Mouse (Mus musculus): ENCODE data around the gene Tesk1. TPM values are rescaled to one million over a fixed set of nuclear protein-coding genes. Genes with fewer than 3 reads are reported as not detected.

The Tesk1 gene
- total RNA-seq, 2 experiments from 2014 or later: 41.7 to 47.2 TPM

DNA sequence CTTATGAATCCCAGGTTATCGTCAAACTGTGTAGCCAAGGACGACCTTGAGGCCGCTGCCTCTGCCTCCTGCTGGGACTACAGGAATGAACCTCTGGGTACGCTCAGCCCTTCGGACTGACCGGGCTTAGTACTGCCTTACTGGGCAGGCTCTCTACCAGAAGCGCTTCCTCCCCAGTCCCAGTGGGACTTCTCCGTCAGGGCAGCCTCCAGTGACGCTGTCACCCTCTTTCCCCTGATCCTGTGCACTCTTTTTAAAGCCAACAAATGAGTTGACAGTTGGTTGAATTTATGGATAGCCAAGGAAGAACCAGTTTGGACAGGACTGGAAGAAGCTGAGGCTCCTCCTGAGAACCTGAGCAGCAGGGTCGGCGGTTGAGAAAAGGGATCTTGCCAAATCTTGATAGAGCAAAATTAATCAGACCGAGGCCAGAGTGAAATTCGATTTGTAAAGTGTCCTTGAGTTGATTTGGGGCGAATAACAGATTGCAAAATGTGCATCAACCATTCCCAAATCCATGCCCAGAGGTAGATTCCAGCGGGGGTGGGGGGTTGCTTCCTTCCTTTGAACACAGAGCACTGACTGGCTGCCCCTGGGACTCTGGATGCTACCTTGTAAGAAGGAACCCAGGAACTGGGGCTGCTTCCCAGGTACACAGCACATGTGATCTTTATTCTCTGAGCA is 22.6 kb upstream of the Tesk1 start:
- DNase-seq: no peak

DNA sequence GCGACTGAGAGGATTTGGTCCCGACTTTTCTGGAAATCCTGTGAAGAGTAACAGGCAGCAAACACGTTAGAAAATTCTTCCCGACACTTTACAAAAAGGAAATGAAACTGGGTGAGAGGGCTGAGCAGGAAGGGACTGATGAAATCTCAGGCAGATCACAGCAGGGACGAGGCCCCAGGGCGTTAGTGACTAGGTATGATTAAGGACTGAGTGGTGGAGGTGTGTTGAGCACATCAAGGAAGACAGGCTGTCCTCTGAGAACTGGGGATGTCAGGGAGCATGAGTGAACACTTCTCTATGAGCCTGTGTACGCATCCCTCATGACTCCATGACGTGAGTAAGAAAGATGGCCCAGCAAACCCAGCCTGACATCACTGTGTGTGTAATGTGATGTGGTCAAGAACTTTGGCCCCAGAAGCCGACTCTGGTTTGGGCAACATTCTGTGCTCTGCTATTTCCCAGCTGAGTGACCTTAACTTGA is 21.9 kb upstream of the Tesk1 start:
- no peak for DNase-seq

DNA sequence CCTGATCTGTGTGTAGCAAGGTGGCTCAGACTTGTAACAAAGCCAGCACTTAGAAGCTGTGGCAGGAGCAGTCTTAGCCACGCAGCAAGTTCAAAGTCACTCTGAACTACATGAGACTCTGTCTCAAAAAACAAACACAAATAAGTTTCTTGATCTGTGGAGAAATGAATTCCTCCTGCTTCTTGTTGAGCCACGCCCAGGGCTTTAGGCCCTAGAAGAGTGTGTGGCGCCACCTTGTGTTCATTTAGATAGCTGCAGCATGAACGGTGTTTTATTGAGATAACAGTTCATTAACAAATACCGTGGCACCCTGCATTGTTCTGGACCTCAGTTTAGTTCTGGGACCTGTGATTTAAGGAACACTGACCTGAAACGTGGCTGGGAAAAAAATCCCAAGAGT is 21.4 kb upstream of the Tesk1 start:
- no peak for DNase-seq

DNA sequence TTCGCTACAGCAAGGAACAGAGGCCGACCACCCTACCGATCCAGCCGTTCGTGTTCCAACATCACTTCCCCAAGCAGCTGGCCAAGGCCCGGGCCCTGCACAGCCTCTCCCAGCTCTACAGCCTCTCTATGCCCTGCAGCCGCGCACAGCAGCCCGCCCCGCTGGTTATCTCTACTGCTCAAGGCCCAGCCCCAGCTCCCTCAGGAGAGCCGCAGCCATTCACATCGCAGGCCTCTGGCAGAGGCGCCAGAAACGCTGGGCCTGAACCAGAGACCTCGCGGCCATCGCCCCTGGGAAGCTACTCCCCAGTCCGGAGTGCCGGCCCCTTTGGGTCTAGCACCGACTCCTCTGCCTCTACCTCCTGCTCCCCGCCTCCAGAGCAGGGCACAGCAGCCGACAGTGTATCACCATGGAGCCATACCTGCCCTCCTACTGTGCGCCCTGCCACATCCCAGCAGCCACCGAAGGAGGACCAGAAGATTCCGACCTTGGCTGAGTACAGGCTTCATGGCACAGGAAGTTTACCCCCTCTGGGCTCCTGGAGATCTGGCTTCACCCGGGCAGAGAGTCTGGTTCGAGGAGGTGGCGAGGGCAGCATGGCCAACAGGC is 20.0 kb upstream of the Tesk1 start:
- peak; percentile 13 for DNase-seq

DNA sequence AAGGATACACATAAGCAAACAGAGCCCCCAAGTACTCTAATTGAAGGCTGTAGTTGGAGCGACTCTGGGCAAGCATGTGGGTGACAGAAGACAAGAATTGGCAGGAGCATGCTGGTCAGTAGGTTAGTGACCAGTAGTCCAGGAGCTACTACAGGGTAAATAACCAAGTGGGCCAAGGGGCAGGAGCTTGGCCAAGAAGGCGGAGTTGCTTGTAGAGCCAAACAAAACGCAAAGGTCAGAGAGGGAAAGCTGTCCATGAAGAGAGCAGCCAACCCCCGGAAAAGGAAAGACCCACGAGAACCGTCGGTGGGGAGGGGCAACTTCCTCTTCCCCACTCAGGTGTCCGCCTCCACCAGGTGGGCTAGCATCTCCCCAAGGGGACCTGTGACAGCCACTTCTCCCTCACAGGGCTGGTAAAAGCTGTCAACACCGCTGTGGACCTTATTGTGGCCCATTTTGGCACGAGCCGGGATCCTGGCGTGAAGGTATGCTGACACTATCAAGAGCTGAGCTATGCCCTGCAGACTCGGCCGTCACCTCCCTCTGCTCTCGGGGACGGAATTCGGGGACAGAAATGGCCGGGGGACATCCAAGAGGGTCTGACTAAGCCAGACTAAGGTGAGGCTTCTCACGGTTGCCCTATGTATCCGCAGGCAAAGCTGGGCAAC is 18.3 kb upstream of the Tesk1 start:
- peak; percentile 33 for DNase-seq

DNA sequence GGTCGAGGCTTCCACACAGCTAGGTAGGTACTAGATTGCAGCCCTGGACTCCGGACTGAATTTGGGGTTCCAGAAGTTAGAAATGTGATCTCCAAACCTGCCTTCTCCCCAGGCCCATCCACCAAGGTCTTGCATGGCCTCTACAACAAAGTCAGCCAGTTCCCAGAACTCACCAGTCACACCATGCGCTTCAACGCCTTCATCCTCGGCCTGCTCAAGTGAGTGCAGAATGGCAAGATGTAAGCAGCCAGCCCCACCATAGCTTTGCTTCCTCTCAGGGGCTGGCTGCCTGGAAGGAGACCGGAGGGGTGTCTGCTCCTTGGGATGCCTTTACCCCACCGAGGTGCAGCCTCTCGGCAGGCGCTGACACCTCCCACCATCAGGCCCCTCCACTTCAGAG is 17.7 kb upstream of the Tesk1 start:
- no peak for DNase-seq

DNA sequence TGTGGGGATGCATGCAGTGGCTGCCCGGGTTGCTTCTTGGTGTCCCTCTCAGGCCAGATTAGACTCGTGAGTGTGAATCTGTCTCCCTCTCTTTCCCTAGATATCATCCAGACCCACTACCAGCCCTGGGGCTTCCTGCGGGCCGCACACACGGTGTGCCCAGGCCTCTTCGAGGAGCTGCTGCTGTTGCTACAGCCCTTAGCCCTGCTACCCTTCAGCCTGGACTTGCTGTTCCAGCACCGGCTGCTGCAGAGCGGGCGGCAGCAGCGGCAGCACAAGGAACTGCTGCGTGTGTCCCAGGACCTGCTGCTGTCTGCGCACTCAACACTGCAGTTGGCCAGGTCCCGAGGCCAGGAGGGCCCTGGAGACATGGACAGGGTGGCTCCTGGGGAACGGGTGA is 16.5 kb upstream of the Tesk1 start:
- DNase-seq: no peak

DNA sequence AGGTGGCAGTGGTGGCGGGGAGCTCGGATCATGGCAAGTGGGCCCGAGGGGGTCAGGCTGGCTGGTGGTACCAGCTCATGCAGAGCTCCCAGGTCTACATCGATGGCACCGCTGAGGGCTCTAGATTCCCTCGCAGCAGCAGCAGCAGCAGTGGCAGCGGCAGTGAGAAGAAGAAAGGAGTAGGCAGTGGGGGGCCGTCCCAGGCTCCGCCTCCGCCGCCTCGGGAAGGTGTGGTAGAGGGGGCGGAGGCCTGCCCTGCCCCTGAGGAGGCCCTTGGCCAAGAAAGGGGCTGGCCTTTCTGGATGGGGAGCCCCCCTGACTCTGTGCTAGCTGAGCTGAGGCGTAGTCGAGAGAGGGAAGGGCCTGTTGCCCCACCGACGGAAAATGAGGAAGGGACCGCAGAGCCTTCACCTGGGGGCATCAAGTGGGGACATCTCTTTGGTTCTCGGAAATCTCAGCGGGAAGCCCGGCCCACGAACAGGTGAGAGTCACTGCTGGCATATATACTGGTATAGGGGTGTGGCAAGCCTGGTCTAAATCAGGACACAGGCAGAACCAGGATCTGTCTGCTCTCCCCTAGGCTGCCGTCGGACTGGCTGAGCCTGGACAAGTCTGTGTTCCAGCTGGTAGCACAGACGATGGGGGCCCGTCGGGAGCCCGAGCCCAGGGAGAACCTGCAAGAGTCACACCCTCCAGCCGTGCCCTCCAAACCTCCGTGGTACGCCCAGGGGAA is 15.9 kb upstream of the Tesk1 start:
- peak; percentile 14 for DNase-seq

DNA sequence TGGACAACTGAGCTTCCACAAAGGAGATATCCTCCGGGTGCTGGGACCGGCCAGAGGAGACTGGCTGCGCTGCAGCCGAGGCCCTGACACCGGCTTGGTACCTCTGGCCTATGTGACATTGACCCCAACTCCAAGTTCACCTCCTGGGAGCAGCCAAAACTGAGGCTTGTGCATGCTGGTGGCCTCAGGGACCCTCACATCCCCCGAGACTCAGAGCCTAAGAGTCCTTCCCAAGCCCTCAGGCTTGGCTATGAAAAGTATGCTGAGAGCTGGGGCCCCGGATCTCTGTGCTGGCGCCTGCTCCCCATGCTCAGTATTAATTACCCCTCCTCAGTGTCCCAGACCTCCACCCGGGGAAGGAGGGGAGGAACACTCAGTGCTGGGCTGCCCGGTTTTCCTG is 15.3 kb upstream of the Tesk1 start:
- no peak for DNase-seq

DNA sequence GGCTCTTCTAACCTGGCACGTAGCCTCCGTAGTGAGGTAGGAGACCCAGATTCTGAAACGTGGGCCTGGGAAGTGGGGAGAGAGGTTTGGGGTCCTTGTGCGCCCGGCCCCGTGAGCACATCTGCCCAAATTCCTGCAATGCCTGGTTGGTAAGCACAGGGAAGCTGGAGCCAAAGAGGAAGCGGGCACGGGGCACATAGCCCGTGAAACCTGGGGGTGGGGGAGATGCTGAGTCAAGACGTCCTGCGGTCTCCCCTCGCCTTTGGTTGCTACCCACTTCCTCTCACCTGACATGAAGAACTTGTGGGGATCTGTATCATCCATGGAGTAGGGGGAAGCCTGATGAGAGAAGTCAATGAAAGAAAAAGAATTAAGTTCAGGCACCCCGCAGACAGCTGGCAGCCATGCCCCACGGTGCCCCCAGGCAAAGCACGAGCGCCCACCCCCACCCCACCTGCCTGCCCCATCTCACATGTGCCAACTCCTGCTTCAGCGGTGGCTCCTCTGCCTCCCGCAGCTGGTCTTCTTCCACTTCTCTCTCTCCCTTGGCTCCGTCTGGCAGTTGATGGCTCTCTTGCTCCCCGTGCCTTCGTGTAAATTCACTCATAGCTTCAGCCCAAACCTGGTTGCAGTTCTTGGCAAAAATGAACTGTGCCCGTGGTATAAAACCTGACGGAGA is 14.1 kb upstream of the Tesk1 start:
- DNase-seq: peak; percentile 19

DNA sequence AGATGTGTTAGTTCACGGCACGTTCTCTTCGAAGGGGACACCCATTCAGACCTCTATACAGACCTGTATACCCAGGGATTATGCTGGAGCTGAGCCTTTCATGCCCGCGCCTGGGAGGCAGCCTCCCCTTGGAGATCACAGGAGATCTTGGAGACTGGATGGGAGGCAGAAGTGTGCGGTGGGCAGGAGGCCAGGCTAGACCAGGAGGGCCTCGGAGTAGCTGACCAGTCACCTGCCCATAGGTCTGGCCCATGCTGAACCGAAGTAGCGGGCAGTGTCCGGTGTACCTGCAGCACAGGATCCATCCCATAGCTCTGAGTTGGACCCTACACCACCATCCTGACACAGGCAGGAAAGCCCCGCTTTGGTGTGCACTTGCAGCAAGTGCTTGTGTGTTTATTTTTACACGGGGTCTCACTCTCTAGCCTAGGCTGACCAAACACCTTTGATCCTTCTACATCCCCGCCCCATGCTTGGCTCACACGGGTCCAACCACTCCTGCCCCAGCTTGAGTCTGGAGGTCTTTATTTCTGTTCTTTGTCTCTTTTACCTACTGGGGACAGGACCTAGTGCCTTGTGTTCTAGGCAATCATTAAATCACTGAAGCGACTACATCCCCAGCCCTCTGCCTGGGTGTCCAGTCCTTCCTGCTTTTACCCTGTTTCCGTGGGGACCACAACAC is 13.4 kb upstream of the Tesk1 start:
- no peak for DNase-seq

DNA sequence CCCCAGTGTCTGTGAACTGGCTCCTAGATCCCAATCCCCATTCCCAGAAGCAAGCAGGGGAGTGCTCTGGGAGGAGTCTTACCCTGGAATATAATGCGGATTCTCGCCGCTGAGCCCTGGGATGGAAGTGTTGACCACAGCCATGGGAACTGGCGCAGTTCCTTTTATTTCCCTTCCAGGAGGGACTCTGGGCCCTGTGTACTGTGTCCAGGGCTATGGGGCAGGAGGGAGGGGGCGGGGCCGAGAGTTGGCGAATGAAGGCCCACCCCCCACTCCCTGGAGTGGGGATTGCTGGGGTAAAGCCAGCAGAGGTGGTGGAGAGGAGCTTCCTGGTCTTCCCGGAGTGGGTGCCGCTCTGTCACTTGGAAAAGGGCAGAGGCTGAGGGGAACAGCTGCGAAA is 12.8 kb upstream of the Tesk1 start, which contains the start of gene Fam166b:
Gene Fam166b (minus strand): TSS at position 189 of the 400 bp plus-strand sequence.
- DNase-seq: no peak

DNA sequence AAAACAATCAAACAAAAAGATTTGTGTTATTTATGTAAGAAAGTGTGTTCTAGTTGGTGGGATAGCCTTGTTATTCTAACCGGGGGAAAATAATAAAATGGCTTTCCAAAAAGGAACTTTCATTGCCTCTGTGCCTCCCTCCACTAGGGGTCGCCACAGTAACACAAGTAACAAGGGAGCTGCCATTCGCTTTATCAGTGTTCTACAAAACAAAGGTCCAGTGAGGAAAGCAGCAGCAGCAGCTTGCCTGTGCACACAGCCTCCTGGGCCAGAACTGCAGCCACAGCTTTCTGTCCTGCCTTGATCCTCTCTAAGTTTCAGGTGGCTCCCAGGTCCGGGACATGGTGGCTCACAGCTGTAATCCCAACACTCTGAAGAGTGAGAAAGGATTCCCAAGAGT is 10.0 kb upstream of the Tesk1 start:
- DNase-seq: no peak

DNA sequence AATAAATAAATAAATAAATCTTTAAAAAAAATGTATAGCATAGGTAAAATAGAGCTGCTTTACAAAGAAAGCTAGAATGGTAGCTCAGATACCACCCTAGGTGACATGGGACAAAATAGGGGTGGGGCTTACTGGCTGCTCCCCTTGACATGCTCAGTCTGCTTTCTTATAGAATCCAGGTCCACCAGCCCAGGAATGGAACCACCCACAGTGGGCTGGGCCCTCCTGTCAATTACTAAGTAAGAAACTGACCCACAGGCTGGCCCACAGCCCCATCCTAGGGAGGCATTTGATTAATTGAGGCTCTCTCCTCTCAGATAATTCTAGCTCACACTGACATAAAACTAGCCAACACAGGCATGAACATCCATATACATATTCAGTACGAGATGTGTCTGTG is 8.9 kb upstream of the Tesk1 start:
- no peak for DNase-seq

DNA sequence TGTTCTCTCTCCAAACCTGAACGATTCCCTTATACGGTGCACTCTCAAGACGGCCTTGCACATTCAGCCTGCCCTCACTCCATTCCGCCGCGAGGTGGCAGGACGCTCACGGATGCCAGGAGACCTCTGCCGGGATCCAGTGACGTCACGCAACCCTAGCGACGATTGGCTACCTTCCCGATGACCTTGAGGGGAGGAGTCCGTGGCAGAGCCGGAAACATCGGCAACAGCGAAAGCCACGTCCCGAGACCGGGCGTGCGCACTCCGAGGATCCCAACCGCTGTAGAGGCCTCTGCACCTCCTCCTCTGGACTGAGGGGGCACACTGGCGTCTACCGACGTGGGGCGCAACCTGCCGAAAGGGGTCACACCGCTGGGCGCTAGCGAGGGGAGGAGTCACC is 305 bp downstream of the Tesk1 start:
- DNase-seq: peak; percentile 97

DNA sequence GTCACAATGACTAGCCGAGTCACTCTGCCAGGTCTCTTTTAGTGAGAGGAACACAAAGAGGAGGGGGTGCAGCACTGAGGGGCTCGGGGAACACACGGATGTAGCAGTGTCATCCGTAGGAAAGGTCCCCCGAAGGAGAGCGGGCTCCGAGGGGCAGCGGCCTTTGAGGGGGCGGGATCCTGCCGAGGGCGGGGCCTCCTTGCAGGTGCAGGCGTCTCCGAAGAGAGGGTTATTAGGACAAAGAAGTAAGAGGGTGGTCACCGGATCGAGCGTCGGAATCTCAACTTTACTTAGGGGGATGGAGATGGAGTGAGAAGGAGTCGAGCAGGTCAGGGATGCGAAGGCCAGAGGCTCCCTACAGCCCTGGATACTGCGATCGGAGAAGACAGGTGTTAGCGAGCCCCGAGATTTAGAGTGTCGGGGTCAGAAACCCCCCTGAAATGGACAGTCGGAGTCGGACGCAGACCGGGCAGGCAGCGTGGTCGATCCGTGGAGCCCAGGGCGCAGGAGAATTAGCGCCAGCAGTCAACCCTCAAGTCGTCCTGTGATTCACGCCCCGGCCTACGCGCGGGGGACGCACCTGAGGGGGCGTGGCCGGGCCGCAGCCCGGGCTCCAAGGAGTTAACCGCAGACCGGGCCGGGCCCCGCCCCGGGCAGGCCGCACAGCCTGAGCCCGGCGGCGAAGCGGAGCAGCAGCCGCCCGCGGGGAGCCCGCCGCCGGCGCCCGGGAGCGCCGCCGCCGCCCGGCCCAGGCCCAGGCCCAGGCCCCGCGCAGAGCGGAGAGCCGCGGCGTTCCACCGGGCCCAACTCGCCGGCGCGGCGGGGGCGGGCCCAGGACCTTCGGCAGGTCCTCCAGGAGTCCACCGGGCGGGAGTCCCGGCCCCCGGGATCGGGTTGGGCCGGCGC is 970 bp downstream of the Tesk1 start:
- DNase-seq: peak; percentile 71

DNA sequence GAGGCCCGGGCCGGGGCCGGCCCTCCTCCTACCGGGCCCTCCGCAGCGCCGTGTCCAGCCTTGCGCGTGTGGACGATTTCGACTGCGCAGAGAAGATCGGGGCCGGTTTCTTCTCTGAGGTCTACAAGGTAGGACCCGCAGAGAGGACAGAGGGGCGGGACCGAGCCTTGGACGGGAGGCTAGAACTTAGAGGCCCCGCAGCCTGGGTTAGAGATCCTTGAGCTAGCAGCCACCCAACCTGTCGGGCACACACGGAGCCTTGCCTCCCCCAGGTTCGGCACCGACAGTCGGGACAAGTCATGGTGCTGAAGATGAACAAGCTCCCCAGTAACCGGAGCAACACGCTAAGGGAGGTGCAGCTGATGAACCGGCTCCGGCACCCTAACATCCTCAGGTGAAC is 1.8 kb downstream of the Tesk1 start:
- DNase-seq: no peak

DNA sequence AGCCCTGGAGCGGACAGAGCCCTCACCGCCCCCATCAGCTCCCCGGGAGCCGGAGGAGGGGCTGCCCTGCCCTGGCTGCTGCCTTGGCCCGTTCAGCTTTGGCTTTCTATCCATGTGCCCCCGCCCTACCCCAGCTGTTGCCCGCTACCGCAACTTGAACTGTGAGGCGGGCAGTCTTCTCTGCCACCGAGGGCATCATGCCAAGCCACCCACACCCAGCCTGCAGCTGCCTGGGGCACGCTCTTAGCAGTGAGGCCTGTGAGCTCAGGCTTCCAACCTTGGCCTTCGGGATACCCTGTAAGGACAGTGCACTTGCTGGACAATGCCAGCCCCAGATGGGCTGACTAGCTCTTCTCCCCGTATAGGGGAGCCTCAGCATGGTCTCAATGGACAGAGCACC is 5.5 kb downstream of the Tesk1 start:
- DNase-seq: peak; percentile 71

DNA sequence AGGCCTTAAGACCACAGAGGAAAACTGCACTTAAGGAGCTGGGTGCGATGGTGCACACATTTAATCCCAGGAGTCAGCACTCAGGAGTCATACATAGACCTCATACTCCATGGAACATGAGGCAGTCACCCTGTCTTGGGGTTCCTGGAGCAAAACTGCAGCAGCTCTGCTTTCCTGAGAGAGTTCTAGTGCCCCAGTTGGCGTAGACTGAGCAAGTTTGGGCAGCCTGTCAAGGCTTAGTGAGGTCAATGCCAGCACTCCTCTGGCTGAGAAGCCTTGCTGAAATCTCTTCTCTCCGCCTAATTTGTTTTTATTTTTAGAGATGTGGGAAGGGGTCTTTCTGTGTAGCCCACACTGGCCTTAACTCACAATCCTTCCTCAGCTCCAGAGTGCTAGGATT is 6.8 kb downstream of the Tesk1 start:
- no peak for DNase-seq

DNA sequence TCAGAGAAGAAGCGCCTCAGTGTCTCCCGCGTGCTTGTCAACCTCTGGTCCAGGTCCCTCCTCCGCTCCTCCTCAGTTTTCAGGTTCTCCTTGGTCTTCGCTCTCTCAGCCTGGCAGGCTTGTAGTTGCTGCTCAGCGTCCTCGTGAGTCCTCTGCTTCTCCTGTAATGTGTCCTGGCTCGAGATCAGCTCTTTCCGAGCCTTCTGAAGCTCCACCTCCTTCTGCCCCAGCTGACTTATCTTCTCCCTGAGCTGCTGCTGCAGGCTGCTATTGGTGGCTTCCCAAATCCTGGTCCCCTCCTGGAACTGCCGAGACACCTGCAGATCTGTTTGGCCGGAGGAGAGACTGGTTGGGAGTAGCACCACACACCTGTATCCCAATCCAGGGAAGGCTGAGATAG is 10.6 kb downstream of the Tesk1 start:
- DNase-seq: no peak

DNA sequence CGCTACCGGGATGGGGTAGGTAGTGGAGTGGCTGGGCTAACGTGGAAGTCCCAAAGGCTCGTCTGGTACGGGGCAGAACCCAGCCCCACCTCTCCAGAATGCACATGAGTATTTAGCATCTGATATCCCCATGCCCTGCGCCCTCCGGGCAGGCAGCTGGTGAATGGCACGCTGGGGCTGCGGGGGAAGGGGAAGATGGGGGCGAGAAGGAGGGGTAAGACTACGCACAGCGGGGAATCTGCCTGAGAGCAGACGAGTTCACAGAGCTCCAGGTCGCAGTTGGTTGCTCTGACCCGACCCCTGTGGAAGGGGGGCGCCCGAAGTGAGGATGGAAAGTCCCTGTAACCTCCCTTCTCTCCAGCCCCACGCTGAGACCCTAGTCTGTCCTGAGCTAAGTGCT is 11.7 kb downstream of the Tesk1 start:
- DNase-seq: no peak

Measured in gastrocnemius, postnatal 25 days (tissue).